Mouse (Mus musculus): Measurements from ENCODE around the gene Stt3b. TPM values are rescaled to one million over a fixed set of nuclear protein-coding genes. Genes with fewer than 3 reads are reported as not detected.

Stt3b gene
- polyA plus RNA-seq, 1 experiment = 41.2 TPM

GRCm38 (mm10) chr9:115231476-115231875, 78.7 kb downstream of the Stt3b start:
- H3K36me3 ChIP-seq (ENCODE audit: control insufficient read depth, insufficient read depth) = no peaks in the 10 kb centered on the region
- no peak overlapping the region for H3K4me2 ChIP-seq (ENCODE audit: low read depth)
- H3K27me3 ChIP-seq (ENCODE audit: control insufficient read depth, insufficient read depth, insufficient read length) = no peaks in the 10 kb centered on the region
- no peak overlapping the region for H3ac ChIP-seq (ENCODE audit: control insufficient read depth, insufficient read length)
- TF ChIP-seq REST (IDR thresholded peaks at IDR 0.05; ENCODE audit: insufficient read depth, insufficient read length) (no peak), SRF (IDR thresholded peaks at IDR 0.05; ENCODE audit: control insufficient read depth, insufficient read length, low read depth) (no peak), CEBPB (IDR thresholded peaks at IDR 0.05; ENCODE audit: insufficient read depth, poor library complexity, severe bottlenecking) (no peak)
- H3K4me3 ChIP-seq = no peak overlapping the region
- no peaks in the 10 kb centered on the region for H3K79me2 ChIP-seq (ENCODE audit: control insufficient read depth, insufficient read depth)

GRCm38 (mm10) chr9:115230141-115230540, 80.1 kb downstream of the Stt3b start:
- Histone ChIP-seq H3K79me2 (ENCODE audit: control insufficient read depth, insufficient read depth) (no peaks in the 10 kb centered on the region), H3ac (ENCODE audit: control insufficient read depth, insufficient read length) (no peak overlapping the region), H3K4me3 (no peak overlapping the region), H3K4me2 (ENCODE audit: low read depth) (no peak overlapping the region), H3K27me3 (ENCODE audit: control insufficient read depth, insufficient read depth, insufficient read length) (no peaks in the 10 kb centered on the region), H3K36me3 (ENCODE audit: control insufficient read depth, insufficient read depth) (no peaks in the 10 kb centered on the region)
- no peak for TF ChIP-seq MYOD1 (IDR thresholded peaks at IDR 0.05; ENCODE audit: control insufficient read depth in 1 of 3, insufficient read length in 2 of 3, low read depth in 2 of 3)
- no peak for TF ChIP-seq POLR2AphosphoS2 (IDR thresholded peaks at IDR 0.05; ENCODE audit: insufficient read length, low read depth)
- TF ChIP-seq TCF3 (IDR thresholded peaks at IDR 0.05; ENCODE audit: insufficient read length, low read depth) = no peak

DNA sequence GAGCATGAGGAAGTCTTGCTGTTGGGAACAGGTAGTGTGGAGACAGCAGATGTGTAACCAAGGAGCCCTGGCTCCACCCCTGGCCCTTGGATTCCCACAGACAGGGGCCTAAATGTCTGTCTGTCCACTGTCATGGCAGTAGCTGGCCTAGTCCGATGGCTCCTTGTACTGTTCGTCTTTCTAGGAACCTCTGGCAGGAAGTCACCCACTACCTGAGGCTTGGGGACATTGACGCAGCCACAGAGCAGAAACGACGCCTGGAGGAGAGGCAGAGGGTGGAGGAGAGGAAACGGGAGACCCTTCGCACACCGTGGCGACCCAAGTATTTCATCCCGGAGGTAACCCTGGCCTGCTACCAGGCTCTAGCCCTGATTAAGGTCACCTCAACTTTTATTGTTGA, 80.5 kb downstream of the Stt3b start:
- Histone ChIP-seq H3K4me3 (no peak overlapping the region), H3ac (ENCODE audit: control insufficient read depth, insufficient read length) (no peak overlapping the region), H3K4me2 (ENCODE audit: low read depth) (no peak overlapping the region), H3K27me3 (ENCODE audit: control insufficient read depth, insufficient read depth, insufficient read length) (no peaks in the 10 kb centered on the region), H3K36me3 (ENCODE audit: control insufficient read depth, insufficient read depth) (no peaks in the 10 kb centered on the region), H3K79me2 (ENCODE audit: control insufficient read depth, insufficient read depth) (no peaks in the 10 kb centered on the region)
- TF ChIP-seq MAX (IDR thresholded peaks at IDR 0.05; ENCODE audit: low read depth) (no peak), POLR2A (IDR thresholded peaks at IDR 0.05; ENCODE audit: insufficient read length, low read depth) (no peak), REST (IDR thresholded peaks at IDR 0.05; ENCODE audit: insufficient read depth, insufficient read length) (no peak), SRF (IDR thresholded peaks at IDR 0.05; ENCODE audit: control insufficient read depth, insufficient read length, low read depth) (no peak), MYOG (IDR thresholded peaks at IDR 0.05; ENCODE audit: control insufficient read depth in 1 of 3, insufficient read depth in 1 of 3, insufficient read length in 2 of 3, low read depth in 2 of 3) (no peak), CEBPB (IDR thresholded peaks at IDR 0.05; ENCODE audit: insufficient read depth, poor library complexity, severe bottlenecking) (no peak), MYOD1 (IDR thresholded peaks at IDR 0.05; ENCODE audit: control insufficient read depth in 1 of 3, insufficient read length in 2 of 3, low read depth in 2 of 3) (no peak), TCF12 (IDR thresholded peaks at IDR 0.05; ENCODE audit: insufficient read depth, poor library complexity, severe bottlenecking) (no peak), E2F4 (IDR thresholded peaks at IDR 0.05; ENCODE audit: insufficient read depth) (no peak), USF1 (IDR thresholded peaks at IDR 0.05; ENCODE audit: low read depth) (no peak), POLR2AphosphoS2 (IDR thresholded peaks at IDR 0.05; ENCODE audit: insufficient read length, low read depth) (no peak), TCF3 (IDR thresholded peaks at IDR 0.05; ENCODE audit: insufficient read length, low read depth) (no peak)

DNA sequence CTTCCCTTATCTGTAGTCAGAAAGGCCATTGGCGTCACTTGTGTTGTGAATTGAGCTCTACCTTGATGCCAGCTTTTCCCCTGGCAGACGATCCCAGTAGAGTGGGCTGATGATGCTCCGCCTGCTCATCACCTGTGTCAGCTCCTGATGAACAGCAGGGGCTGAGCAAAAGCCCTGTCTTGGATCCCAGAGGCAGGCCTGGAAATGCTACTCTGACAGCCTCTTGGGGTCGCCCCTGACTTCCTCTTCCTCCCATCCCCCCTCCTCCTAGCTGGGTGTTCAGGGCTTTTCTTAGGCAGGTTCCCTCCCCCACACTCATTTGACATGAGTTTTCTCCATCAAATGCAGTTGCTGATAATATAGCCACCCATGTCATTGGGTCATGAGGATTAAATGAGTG, 81.1 kb downstream of the Stt3b start:
- Histone ChIP-seq H3ac (ENCODE audit: control insufficient read depth, insufficient read length) (no peak overlapping the region), H3K36me3 (ENCODE audit: control insufficient read depth, insufficient read depth) (no peaks in the 10 kb centered on the region), H3K79me2 (ENCODE audit: control insufficient read depth, insufficient read depth) (no peaks in the 10 kb centered on the region), H3K4me3 (no peak overlapping the region), H3K4me2 (ENCODE audit: low read depth) (no peak overlapping the region), H3K27me3 (ENCODE audit: control insufficient read depth, insufficient read depth, insufficient read length) (no peaks in the 10 kb centered on the region)
- no peak for TF ChIP-seq POLR2A (IDR thresholded peaks at IDR 0.05; ENCODE audit: insufficient read length, low read depth)
- no peak for TF ChIP-seq CEBPB (IDR thresholded peaks at IDR 0.05; ENCODE audit: insufficient read depth, poor library complexity, severe bottlenecking)
- TF ChIP-seq POLR2AphosphoS2 (IDR thresholded peaks at IDR 0.05; ENCODE audit: insufficient read length, low read depth) = no peak
- no peak for TF ChIP-seq TCF12 (IDR thresholded peaks at IDR 0.05; ENCODE audit: insufficient read depth, poor library complexity, severe bottlenecking)
- TF ChIP-seq TCF3 (IDR thresholded peaks at IDR 0.05; ENCODE audit: insufficient read length, low read depth) = no peak

- no peak overlapping the region for H3K4me3 ChIP-seq
- H3K27me3 ChIP-seq (ENCODE audit: control insufficient read depth, insufficient read depth, insufficient read length) = no peaks in the 10 kb centered on the region
- no peak overlapping the region for H3ac ChIP-seq (ENCODE audit: control insufficient read depth, insufficient read length)
- H3K4me2 ChIP-seq (ENCODE audit: low read depth) = no peak overlapping the region
- TF ChIP-seq E2F4 (IDR thresholded peaks at IDR 0.05; ENCODE audit: insufficient read depth) (no peak), POLR2A (IDR thresholded peaks at IDR 0.05; ENCODE audit: insufficient read length, low read depth) (no peak), TCF3 (IDR thresholded peaks at IDR 0.05; ENCODE audit: insufficient read length, low read depth) (no peak), MYOG (IDR thresholded peaks at IDR 0.05; ENCODE audit: control insufficient read depth in 1 of 3, insufficient read depth in 1 of 3, insufficient read length in 2 of 3, low read depth in 2 of 3) (no peak), USF1 (IDR thresholded peaks at IDR 0.05; ENCODE audit: low read depth) (no peak), CEBPB (IDR thresholded peaks at IDR 0.05; ENCODE audit: insufficient read depth, poor library complexity, severe bottlenecking) (no peak), POLR2AphosphoS2 (IDR thresholded peaks at IDR 0.05; ENCODE audit: insufficient read length, low read depth) (no peak), MAX (IDR thresholded peaks at IDR 0.05; ENCODE audit: low read depth) (no peak), SRF (IDR thresholded peaks at IDR 0.05; ENCODE audit: control insufficient read depth, insufficient read length, low read depth) (no peak), TCF12 (IDR thresholded peaks at IDR 0.05; ENCODE audit: insufficient read depth, poor library complexity, severe bottlenecking) (no peak), MYOD1 (IDR thresholded peaks at IDR 0.05; ENCODE audit: control insufficient read depth in 1 of 3, insufficient read length in 2 of 3, low read depth in 2 of 3) (no peak), REST (IDR thresholded peaks at IDR 0.05; ENCODE audit: insufficient read depth, insufficient read length) (no peak)
- no peaks in the 10 kb centered on the region for H3K36me3 ChIP-seq (ENCODE audit: control insufficient read depth, insufficient read depth)
- no peaks in the 10 kb centered on the region for H3K79me2 ChIP-seq (ENCODE audit: control insufficient read depth, insufficient read depth)
These were observed 85.4 kb downstream of the Stt3b start for GRCm38 (mm10) chr9:115224744-115225354.

All from myocyte (in vitro differentiated cells).